Mouse (Mus musculus): ENCODE measurements at regions not wholly inside any gene's neighbourhood (a gene's known extent, or its start where the extent isn't known, plus 50 kb on each side); places are given as distances from the start of the nearest gene placed in this dataset.

DNA sequence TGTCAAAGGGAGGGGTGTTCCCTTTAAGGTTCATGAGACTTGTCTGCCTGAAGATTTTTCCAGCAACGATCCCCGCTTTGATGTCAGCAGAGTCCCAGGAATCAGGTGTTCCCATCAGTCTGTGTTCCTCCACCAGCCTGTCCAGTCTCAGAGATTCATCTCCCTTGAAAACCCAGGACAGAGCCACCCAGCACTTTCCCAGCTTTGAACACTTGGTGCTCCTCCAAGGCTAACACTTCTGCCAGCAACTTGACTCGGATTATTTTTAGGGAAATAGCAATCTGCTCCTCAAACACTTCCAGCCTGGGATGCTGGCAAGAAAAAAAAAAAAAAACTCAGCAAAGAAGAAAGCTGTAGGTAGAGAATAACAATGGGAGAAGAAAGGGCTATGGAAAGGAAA lies 170.7 kb downstream of the Dyrk2 start:
- H3K27ac ChIP-seq (ENCODE audit: insufficient read depth, low read depth, low read length, poor library complexity, severe bottlenecking) = no peak overlapping the region
- no peak for DNase-seq (ENCODE audit: low read depth, low spot score)
- no peak overlapping the region for H3K4me3 ChIP-seq (ENCODE audit: insufficient read depth in 1 of 2, low read depth in 1 of 2, low read length in 2 of 2, poor library complexity in 1 of 2, severe bottlenecking in 1 of 2)
- H3K4me1 ChIP-seq (ENCODE audit: control insufficient read depth in 2 of 2, insufficient read depth in 2 of 2, low read length in 2 of 2, poor library complexity in 1 of 2) = no peaks in the 10 kb centered on the region
- no peaks in the 10 kb centered on the region for H3K36me3 ChIP-seq (ENCODE audit: control insufficient read depth, insufficient read depth, low read length, poor library complexity, severe bottlenecking)
- in situ Hi-C loops (cut with MboI; ENCODE audit: low sequenced_read_pairs in 2 of 2, unreplicated experiment in 2 of 2) = no loop called here
- H3K9me3 ChIP-seq (ENCODE audit: control insufficient read depth, insufficient read depth, low read depth, low read length) = no peaks in the 10 kb centered on the region
- TF ChIP-seq MAFK (IDR thresholded peaks at IDR 0.05; ENCODE audit: insufficient read depth, low read depth, low read length) = no peak
- TF ChIP-seq ZC3H11A (IDR thresholded peaks at IDR 0.05; ENCODE audit: borderline replicate concordance, low read depth, low read length) = no peak
- no peak for TF ChIP-seq CHD2 (IDR thresholded peaks at IDR 0.05; ENCODE audit: low read depth, low read length)
- no peak for TF ChIP-seq HCFC1 (IDR thresholded peaks at IDR 0.05; ENCODE audit: borderline replicate concordance, insufficient read depth, low read length)
- TF ChIP-seq ZNF384 (IDR thresholded peaks at IDR 0.05; ENCODE audit: low read depth, low read length) = no peak
- H3K9ac ChIP-seq (ENCODE audit: insufficient read depth, low read depth, low read length, poor library complexity, severe bottlenecking) = no peak overlapping the region

DNA sequence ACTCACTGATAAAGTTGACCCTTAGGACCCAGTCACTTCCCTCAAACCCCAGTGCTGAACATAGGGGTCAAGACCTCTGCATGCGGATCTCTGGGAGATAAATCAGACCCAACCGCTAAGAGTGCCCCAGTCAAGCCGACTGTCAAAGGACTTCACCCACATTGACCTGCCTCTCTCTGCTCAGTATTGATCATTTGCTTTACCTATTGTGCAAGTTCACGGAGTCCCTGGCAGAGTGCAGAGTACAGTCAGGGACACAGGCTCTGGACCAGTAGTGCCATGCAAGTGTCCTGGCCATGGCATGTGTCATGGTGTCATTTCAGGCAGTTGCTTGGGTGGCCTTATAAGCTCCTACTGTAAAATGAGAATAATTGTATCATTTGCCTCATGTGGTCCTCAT lies 169.9 kb downstream of the Dyrk2 start:
- Histone ChIP-seq H3K27ac (ENCODE audit: insufficient read depth, low read depth, low read length, poor library complexity, severe bottlenecking) (no peak overlapping the region), H3K36me3 (ENCODE audit: control insufficient read depth, insufficient read depth, low read length, poor library complexity, severe bottlenecking) (no peaks in the 10 kb centered on the region), H3K9me3 (ENCODE audit: control insufficient read depth, insufficient read depth, low read depth, low read length) (no peaks in the 10 kb centered on the region), H3K4me1 (ENCODE audit: control insufficient read depth in 2 of 2, insufficient read depth in 2 of 2, low read length in 2 of 2, poor library complexity in 1 of 2) (no peaks in the 10 kb centered on the region), H3K9ac (ENCODE audit: insufficient read depth, low read depth, low read length, poor library complexity, severe bottlenecking) (no peak overlapping the region), H3K4me3 (ENCODE audit: insufficient read depth in 1 of 2, low read depth in 1 of 2, low read length in 2 of 2, poor library complexity in 1 of 2, severe bottlenecking in 1 of 2) (no peak overlapping the region)
- TF ChIP-seq CHD2 (IDR thresholded peaks at IDR 0.05; ENCODE audit: low read depth, low read length) (no peak), HCFC1 (IDR thresholded peaks at IDR 0.05; ENCODE audit: borderline replicate concordance, insufficient read depth, low read length) (no peak)
- in situ Hi-C loops (cut with MboI; ENCODE audit: low sequenced_read_pairs in 2 of 2, unreplicated experiment in 2 of 2) = no loop called here
- no peak for DNase-seq (ENCODE audit: low read depth, low spot score)

DNA sequence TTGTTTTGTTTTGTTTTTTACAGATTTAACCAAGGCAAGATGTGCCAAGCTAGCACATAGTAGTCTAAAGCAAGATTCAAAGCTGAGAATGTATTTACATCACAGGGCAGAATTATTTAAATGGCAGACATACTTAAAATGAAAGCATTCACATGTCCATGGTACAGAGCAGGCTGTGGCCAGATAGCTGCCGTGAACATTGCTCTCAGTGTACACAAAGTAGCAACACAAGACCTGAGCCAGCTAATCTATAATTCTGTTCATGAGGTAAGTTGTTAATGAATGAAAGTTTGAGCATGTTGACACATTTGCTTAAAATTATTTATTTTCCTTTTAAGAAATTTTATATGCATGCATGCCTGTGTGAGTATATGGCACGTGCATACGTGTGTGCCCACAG lies 164.0 kb downstream of the Dyrk2 start:
- Histone ChIP-seq H3K36me3 (ENCODE audit: control insufficient read depth, insufficient read depth, low read length, poor library complexity, severe bottlenecking) (no peaks in the 10 kb centered on the region), H3K4me1 (ENCODE audit: control insufficient read depth in 2 of 2, insufficient read depth in 2 of 2, low read length in 2 of 2, poor library complexity in 1 of 2) (no peaks in the 10 kb centered on the region), H3K9ac (ENCODE audit: insufficient read depth, low read depth, low read length, poor library complexity, severe bottlenecking) (no peak overlapping the region), H3K9me3 (ENCODE audit: control insufficient read depth, insufficient read depth, low read depth, low read length) (no peaks in the 10 kb centered on the region), H3K27ac (ENCODE audit: insufficient read depth, low read depth, low read length, poor library complexity, severe bottlenecking) (no peak overlapping the region), H3K4me3 (ENCODE audit: insufficient read depth in 1 of 2, low read depth in 1 of 2, low read length in 2 of 2, poor library complexity in 1 of 2, severe bottlenecking in 1 of 2) (no peak overlapping the region)
- no peak for DNase-seq (ENCODE audit: low read depth, low spot score)
- in situ Hi-C loops (cut with MboI; ENCODE audit: low sequenced_read_pairs in 2 of 2, unreplicated experiment in 2 of 2) = no loop called here
- no peak for TF ChIP-seq ZNF384 (IDR thresholded peaks at IDR 0.05; ENCODE audit: low read depth, low read length)
- no peak for TF ChIP-seq HCFC1 (IDR thresholded peaks at IDR 0.05; ENCODE audit: borderline replicate concordance, insufficient read depth, low read length)
- TF ChIP-seq ZC3H11A (IDR thresholded peaks at IDR 0.05; ENCODE audit: borderline replicate concordance, low read depth, low read length) = no peak
- no peak for TF ChIP-seq MAFK (IDR thresholded peaks at IDR 0.05; ENCODE audit: insufficient read depth, low read depth, low read length)
- no peak for TF ChIP-seq CHD2 (IDR thresholded peaks at IDR 0.05; ENCODE audit: low read depth, low read length)

DNA sequence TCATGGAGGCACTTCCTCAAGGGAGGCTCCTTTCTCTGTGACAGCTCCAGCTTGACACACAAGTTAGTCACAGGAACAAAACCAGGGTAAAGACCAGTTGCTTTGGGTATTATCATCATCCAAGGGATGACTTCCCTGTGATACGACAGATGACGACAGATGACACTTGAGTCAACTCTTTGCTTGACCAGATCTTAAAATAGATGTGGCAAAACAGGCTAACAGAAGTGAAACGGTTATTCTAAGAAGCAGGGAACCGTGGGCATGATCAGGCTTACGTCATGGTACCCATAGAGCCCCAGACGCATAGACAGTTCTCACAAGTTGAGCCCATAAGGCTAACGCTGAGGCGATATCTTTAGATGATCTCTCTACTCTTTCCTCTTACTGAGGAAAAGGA lies 160.3 kb downstream of the Dyrk2 start:
- DNase-seq (ENCODE audit: low read depth, low spot score) = no peak
- in situ Hi-C loops (cut with MboI; ENCODE audit: low sequenced_read_pairs in 2 of 2, unreplicated experiment in 2 of 2) = no loop called here
- Histone ChIP-seq H3K36me3 (ENCODE audit: control insufficient read depth, insufficient read depth, low read length, poor library complexity, severe bottlenecking) (no peaks in the 10 kb centered on the region), H3K9me3 (ENCODE audit: control insufficient read depth, insufficient read depth, low read depth, low read length) (no peaks in the 10 kb centered on the region), H3K27ac (ENCODE audit: insufficient read depth, low read depth, low read length, poor library complexity, severe bottlenecking) (no peak overlapping the region), H3K9ac (ENCODE audit: insufficient read depth, low read depth, low read length, poor library complexity, severe bottlenecking) (no peak overlapping the region), H3K4me1 (ENCODE audit: control insufficient read depth in 2 of 2, insufficient read depth in 2 of 2, low read length in 2 of 2, poor library complexity in 1 of 2) (no peaks in the 10 kb centered on the region), H3K4me3 (ENCODE audit: insufficient read depth in 1 of 2, low read depth in 1 of 2, low read length in 2 of 2, poor library complexity in 1 of 2, severe bottlenecking in 1 of 2) (no peak overlapping the region)
- no peak for TF ChIP-seq HCFC1 (IDR thresholded peaks at IDR 0.05; ENCODE audit: borderline replicate concordance, insufficient read depth, low read length)
- no peak for TF ChIP-seq MAFK (IDR thresholded peaks at IDR 0.05; ENCODE audit: insufficient read depth, low read depth, low read length)
- no peak for TF ChIP-seq ZC3H11A (IDR thresholded peaks at IDR 0.05; ENCODE audit: borderline replicate concordance, low read depth, low read length)
- TF ChIP-seq ZNF384 (IDR thresholded peaks at IDR 0.05; ENCODE audit: low read depth, low read length) = no peak
- TF ChIP-seq CHD2 (IDR thresholded peaks at IDR 0.05; ENCODE audit: low read depth, low read length) = no peak

DNA sequence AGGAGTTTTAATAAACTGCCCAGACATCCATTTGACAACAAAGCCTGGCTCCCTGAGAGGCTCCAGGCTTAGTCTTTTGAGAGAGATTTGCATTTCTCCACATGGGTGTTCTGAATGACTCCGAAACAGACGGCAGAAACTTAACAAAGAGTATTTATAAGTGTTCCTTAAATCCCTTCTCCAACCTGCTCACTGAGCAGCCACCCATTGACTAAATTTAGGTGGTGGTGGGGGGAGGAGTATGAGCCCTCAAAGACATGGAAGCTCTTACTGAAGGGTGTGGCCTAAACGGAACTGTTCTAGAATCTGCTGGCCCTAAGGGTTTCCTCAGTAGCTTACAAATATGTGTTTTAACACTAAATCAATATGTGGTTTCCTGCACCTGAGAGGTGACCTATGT lies 158.5 kb downstream of the Dyrk2 start:
- in situ Hi-C loops (cut with MboI; ENCODE audit: low sequenced_read_pairs in 2 of 2, unreplicated experiment in 2 of 2) = no loop called here
- no peak overlapping the region for H3K9ac ChIP-seq (ENCODE audit: insufficient read depth, low read depth, low read length, poor library complexity, severe bottlenecking)
- no peak overlapping the region for H3K27ac ChIP-seq (ENCODE audit: insufficient read depth, low read depth, low read length, poor library complexity, severe bottlenecking)
- no peaks in the 10 kb centered on the region for H3K4me1 ChIP-seq (ENCODE audit: control insufficient read depth in 2 of 2, insufficient read depth in 2 of 2, low read length in 2 of 2, poor library complexity in 1 of 2)
- TF ChIP-seq ZC3H11A (IDR thresholded peaks at IDR 0.05; ENCODE audit: borderline replicate concordance, low read depth, low read length) (no peak), ZNF384 (IDR thresholded peaks at IDR 0.05; ENCODE audit: low read depth, low read length) (no peak), CHD2 (IDR thresholded peaks at IDR 0.05; ENCODE audit: low read depth, low read length) (no peak), HCFC1 (IDR thresholded peaks at IDR 0.05; ENCODE audit: borderline replicate concordance, insufficient read depth, low read length) (no peak), MAFK (IDR thresholded peaks at IDR 0.05; ENCODE audit: insufficient read depth, low read depth, low read length) (no peak)
- DNase-seq (ENCODE audit: low read depth, low spot score) = no peak
- H3K4me3 ChIP-seq (ENCODE audit: insufficient read depth in 1 of 2, low read depth in 1 of 2, low read length in 2 of 2, poor library complexity in 1 of 2, severe bottlenecking in 1 of 2) = no peak overlapping the region
- H3K9me3 ChIP-seq (ENCODE audit: control insufficient read depth, insufficient read depth, low read depth, low read length) = no peaks in the 10 kb centered on the region
- no peaks in the 10 kb centered on the region for H3K36me3 ChIP-seq (ENCODE audit: control insufficient read depth, insufficient read depth, low read length, poor library complexity, severe bottlenecking)

All from ES-E14 (cell line).